Mouse (Mus musculus) embryonic facial prominence, embryonic 10.5 days (tissue): ENCODE data around the gene Tchp. TPM values are rescaled to one million over a fixed set of nuclear protein-coding genes. Genes with fewer than 3 reads are reported as not detected.

Experiments
- microRNA-seq: library from miRNA; unstranded; fragments of <30 nt; microRNA quantifications from one replicate; pipeline ENCODE4, GENCODE M21; 2017
- polyA plus RNA-seq: library from polyadenylated mRNA; unstranded; fragments of >200 nt; fragmentation: Nextera tagmentation; extraction: Ambion mirVana; gene quantifications from 2 replicates; pipeline ENCODE4 v1.2.1, GENCODE M21; 2016

The Tchp gene
- polyA plus RNA-seq, 1 experiment from 2014 or later, result 20.7 TPM

Small RNA genes lying within 50 kb of the gene (microRNA-seq; reads per million reads assigned to microRNA genes)
- not detected for gene Mir7028

Other genes with a start within 250 kb of the Tchp start
- 2.3 and 3.8 TPM in 2 replicates for gene Fam222a, start 139.7 kb upstream of the Tchp start, polyA plus RNA-seq
- 0.75 and 0.91 TPM in 2 replicates for gene Trpv4, start 49.3 kb upstream of the Tchp start, polyA plus RNA-seq
- 75.1 and 79.0 TPM in 2 replicates for gene Gltp, start 16.8 kb upstream of the Tchp start, polyA plus RNA-seq
- gene Ankrd13a, start 66.9 kb downstream of the Tchp start, polyA plus RNA-seq, result 44.4 and 48.1 TPM in 2 replicates
- 36.7 and 38.1 TPM in 2 replicates for gene Git2, start 67.8 kb downstream of the Tchp start, polyA plus RNA-seq
- 108 TPM in 2 replicates for gene 1500011B03Rik, start 115.7 kb downstream of the Tchp start, polyA plus RNA-seq
- gene 4930519G04Rik, start 145.9 kb downstream of the Tchp start, polyA plus RNA-seq, result not detected in 2 replicates
- 0.08 and 0.12 TPM in 2 replicates for gene Gm9936, start 150.9 kb downstream of the Tchp start, polyA plus RNA-seq
- 0.68 and 0.72 TPM in 2 replicates for gene Oasl2, start 189.2 kb downstream of the Tchp start, polyA plus RNA-seq
- 0.24 TPM in 1 of 2 replicates, not detected in the other for gene Oasl1, start 215.5 kb downstream of the Tchp start, polyA plus RNA-seq
- 45.4 and 47.7 TPM in 2 replicates for gene 2210016L21Rik, start 234.4 kb downstream of the Tchp start, polyA plus RNA-seq